Mouse (Mus musculus) lung, embryonic 16.5 days (tissue): ENCODE measurements around the gene Col12a1. TPM values are rescaled to one million over a fixed set of nuclear protein-coding genes. Genes with fewer than 3 reads are reported as not detected.

Experiments
- ATAC-seq: fragments of 200-750 bp; cut with Nextera tagmentation; 2 replicates; pipeline ENCODE4 v1.8.0; 2017; ENCODE audit warnings: low read depth, mild to moderate bottlenecking, moderate library complexity
- H3K27ac ChIP-seq: fragments of 300-500 bp; sonication (generic); 2 replicates; pipeline ENCODE4 v1.5.1; 2014; ENCODE audit warnings: mild to moderate bottlenecking, control low read depth, low read length
- H3K27me3 ChIP-seq: fragments of 300-500 bp; sonication (generic); 2 replicates; pipeline ENCODE4 v1.6.1; 2014; ENCODE audit warnings: low read depth, low read length, mixed read lengths; ENCODE audit not compliant: control insufficient read depth, insufficient read depth
- H3K36me3 ChIP-seq: fragments of 300-500 bp; sonication (generic); 2 replicates; pipeline ENCODE4 v1.6.1; 2014; ENCODE audit warnings: low read length; ENCODE audit not compliant: control insufficient read depth, insufficient read depth
- H3K4me1 ChIP-seq: fragments of 300-500 bp; sonication (generic); replicated peaks from 2 replicates; pipeline ENCODE4 v1.6.1; 2014; ENCODE audit warnings: low read length, mixed read lengths; ENCODE audit not compliant: control insufficient read depth, insufficient read depth
- H3K4me2 ChIP-seq: fragments of 300-500 bp; sonication (generic); 2 replicates; pipeline ENCODE4 v1.6.1; 2014; ENCODE audit warnings: low read depth, low read length, control low read depth
- H3K4me3 ChIP-seq: fragments of 300-500 bp; sonication (generic); 2 replicates; pipeline ENCODE4 v1.5.1; 2014; ENCODE audit warnings: mild to moderate bottlenecking, low read length, control low read depth
- H3K9ac ChIP-seq: fragments of 300-500 bp; sonication (generic); 2 replicates; pipeline ENCODE4 v1.6.1; 2014; ENCODE audit warnings: low read length, control low read depth
- H3K9me3 ChIP-seq: fragments of 300-500 bp; sonication (generic); 2 replicates; pipeline ENCODE4 v1.6.1; 2016; ENCODE audit warnings: low read length; ENCODE audit not compliant: control insufficient read depth
- WGBS: fragments of 180-500 bp; shearing (Covaris S2); extraction: QIAGEN DNeasy Blood & Tissue Kit; methylation state at CpG from one replicate; pipeline ENCODE4 v1.1.7; 2014; 5-methylcytosine and 5-hydroxymethylcytosine counted together
- polyA plus RNA-seq: library from polyadenylated mRNA; unstranded; fragments of >200 nt; fragmentation: Nextera tagmentation; extraction: Ambion mirVana; gene quantifications from 2 replicates; pipeline ENCODE4 v1.2.1, GENCODE M21; 2015

The Col12a1 gene
- polyA plus RNA-seq, 1 experiment from 2014 or later = 18.0 TPM

DNA sequence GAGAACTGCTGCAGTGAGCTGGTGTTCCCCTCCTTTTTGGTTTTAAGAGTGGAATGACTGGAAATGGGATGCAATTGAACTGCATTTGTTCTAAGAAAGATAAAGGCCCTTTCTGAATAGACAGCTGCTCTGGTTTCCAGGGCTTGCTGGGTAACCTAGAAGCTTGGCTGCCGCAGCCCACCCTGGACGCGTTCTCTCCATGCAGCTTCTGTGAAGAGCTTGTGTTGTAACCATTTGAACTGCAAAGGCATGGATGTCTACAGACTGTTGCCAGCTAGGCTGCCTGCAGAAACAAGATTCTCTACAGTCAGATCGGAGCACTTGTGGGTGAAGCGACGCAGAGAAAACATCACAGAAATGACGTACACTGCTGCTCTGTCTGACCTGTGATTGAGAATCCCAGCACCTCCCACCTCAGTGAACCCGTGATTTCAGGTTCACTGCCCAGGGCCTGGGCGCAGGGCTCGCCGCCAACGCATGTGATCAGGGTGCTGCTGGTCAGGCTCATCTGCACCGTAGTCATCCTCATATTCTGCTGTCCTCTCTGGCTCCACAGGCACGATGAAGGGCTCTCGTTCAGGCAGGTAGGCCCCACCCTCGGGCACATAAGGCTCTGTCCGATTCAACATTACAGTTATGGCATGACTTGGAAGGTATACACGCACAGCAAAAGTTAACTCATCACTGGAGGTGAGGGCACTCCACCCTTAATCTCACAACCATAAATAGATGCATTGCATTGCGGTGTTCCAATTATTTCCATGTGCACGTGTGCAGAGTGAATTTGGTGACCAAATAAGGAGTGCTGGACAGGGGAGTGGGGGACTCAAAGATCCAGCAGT lies 119.0 kb downstream of the Col12a1 start:
- Histone ChIP-seq H3K4me1 (no peaks in the 10 kb centered on the region), H3K27me3 (no peaks in the 10 kb centered on the region), H3K36me3 (no peaks in the 10 kb centered on the region), H3K9ac (no peak overlapping the region), H3K4me2 (no peak overlapping the region), H3K27ac (no peak overlapping the region), H3K4me3 (no peak overlapping the region), H3K9me3 (no peaks in the 10 kb centered on the region)
- 83% methylated on average over 20 of the region's 20 CpGs for WGBS
- ATAC-seq = no peak

DNA sequence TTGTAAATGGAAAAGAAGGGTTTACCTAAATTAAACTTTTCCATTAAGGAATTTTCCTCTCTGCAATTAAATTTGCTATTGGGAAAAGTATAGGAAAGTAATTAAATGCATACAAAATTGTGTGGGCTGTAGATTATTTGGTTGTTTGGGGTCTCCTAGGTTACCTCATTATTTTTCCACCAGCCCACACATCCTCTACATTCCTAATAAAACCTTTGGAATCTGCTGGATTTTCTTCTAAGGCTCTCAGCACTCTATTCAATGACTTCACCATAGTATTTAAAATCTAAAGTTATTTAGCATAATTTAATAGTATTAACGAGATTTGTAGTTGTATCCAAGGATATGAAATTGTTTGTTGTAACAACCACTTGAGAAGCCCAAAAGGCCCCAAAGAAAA lies 120.1 kb downstream of the Col12a1 start:
- WGBS = 62% methylated on average over 1 of the region's 1 CpGs

GRCm38 (mm10) chr9:79586415-79587195 lies 132.0 kb downstream of the Col12a1 start:
- Histone ChIP-seq H3K27me3 (no peaks in the 10 kb centered on the region), H3K4me3 (no peak overlapping the region), H3K36me3 (no peaks in the 10 kb centered on the region), H3K9me3 (no peaks in the 10 kb centered on the region), H3K4me1 (no peaks in the 10 kb centered on the region), H3K4me2 (no peak overlapping the region), H3K9ac (no peak overlapping the region), H3K27ac (no peak overlapping the region)
- WGBS = 71% methylated on average over 4 of the region's 4 CpGs
- ATAC-seq = no peak

More for the DNA sequence above, 120.1 kb downstream of the Col12a1 start:
- no peaks in the 10 kb centered on the region for H3K36me3 ChIP-seq
- ATAC-seq = no peak
- H3K27me3 ChIP-seq = no peaks in the 10 kb centered on the region
- H3K4me2 ChIP-seq = no peak overlapping the region
- H3K9me3 ChIP-seq = no peaks in the 10 kb centered on the region
- H3K4me3 ChIP-seq = no peak overlapping the region
- no peaks in the 10 kb centered on the region for H3K4me1 ChIP-seq
- H3K27ac ChIP-seq = no peak overlapping the region
- H3K9ac ChIP-seq = no peak overlapping the region

GRCm38 (mm10) chr9:79566838-79567237 lies 151.8 kb downstream of the Col12a1 start:
- Histone ChIP-seq H3K4me3 (no peak overlapping the region), H3K4me2 (no peak overlapping the region), H3K4me1 (no peaks in the 10 kb centered on the region), H3K27ac (no peak overlapping the region), H3K9ac (no peak overlapping the region), H3K36me3 (no peaks in the 10 kb centered on the region), H3K27me3 (no peaks in the 10 kb centered on the region), H3K9me3 (no peaks in the 10 kb centered on the region)
- ATAC-seq = no peak
- WGBS = 77% methylated on average over 5 of the region's 5 CpGs

GRCm38 (mm10) chr9:79553297-79553696 lies 165.3 kb downstream of the Col12a1 start:
- H3K27me3 ChIP-seq = no peaks in the 10 kb centered on the region
- H3K36me3 ChIP-seq = no peaks in the 10 kb centered on the region
- H3K4me2 ChIP-seq = no peak overlapping the region
- H3K9me3 ChIP-seq = no peaks in the 10 kb centered on the region
- H3K27ac ChIP-seq = no peak overlapping the region
- 69% methylated on average over 2 of the region's 2 CpGs for WGBS
- no peak overlapping the region for H3K9ac ChIP-seq
- H3K4me3 ChIP-seq = no peak overlapping the region
- no peak for ATAC-seq
- H3K4me1 ChIP-seq = no peaks in the 10 kb centered on the region

Other genes with a start within 250 kb of the Col12a1 start
- 676 and 713 TPM in 2 replicates for gene Cox7a2, start 41.0 kb upstream of the Col12a1 start, polyA plus RNA-seq
- 96.6 and 97.3 TPM in 2 replicates for gene Tmem30a, start 74.7 kb upstream of the Col12a1 start, polyA plus RNA-seq